Mouse (Mus musculus) neutrophil, adult 5-6 weeks (primary cell): ENCODE data around the gene Haus2. TPM values are rescaled to one million over a fixed set of nuclear protein-coding genes. Genes with fewer than 3 reads are reported as not detected.
"Not testable (repeated sequence)": the region's sequence is repeated elsewhere in the genome, so short reads cannot be mapped to it uniquely, and the experiment has no call there.

Source experiments
- ATAC-seq: fragments of 151-379, 151-347 bp; 2 replicates; pipeline ENCODE4 v1.8.0; 2017; ENCODE audit warnings: mild to moderate bottlenecking, moderate TSS enrichment; ENCODE audit not compliant: insufficient number of reproducible peaks, poor library complexity, low FRiP score, severe bottlenecking; ENCODE audit errors: extremely low read depth
- total RNA-seq: library from RNA; stranded (forward); fragments of 200-1000 nt; gene quantifications from 2 replicates; pipeline ENCODE4 v1.2.3, GENCODE M21; 2017

The Haus2 gene
- 6.3 and 7.4 TPM in 2 replicates for total RNA-seq

GRCm38 (mm10) chr2:120608830-120609723 is at the start of gene Haus2, which contains the start of gene Lrrc57:
Gene Haus2 (plus strand): TSS chr2:120609383.
Gene Lrrc57 (minus strand): TSS chr2:120609520.
- peak; percentile 90 for ATAC-seq

- ATAC-seq, result no peak
Observed at GRCm38 (mm10) chr2:120561524-120561923, 47.7 kb upstream of the Haus2 start.

DNA sequence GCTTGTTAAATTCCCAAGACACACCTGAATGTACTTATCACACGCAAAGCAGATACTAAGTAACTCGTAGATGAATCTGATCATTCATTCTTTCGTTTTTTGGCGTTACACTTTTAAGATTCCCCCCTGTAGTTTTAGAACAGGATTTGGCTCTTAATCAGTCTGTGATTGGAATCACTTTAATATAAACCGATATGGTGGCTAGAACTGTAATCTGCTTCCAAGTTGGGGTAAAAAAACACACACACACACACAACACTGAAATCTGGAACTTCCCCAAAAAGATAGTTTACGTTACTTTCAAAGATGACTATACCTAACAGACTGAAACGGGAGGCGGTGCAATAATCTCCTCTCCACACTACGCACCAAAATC is 46.3 kb upstream of the Haus2 start:
- 0 out of 2 replicates have a peak, but pooled peaks have one; percentile 28 for ATAC-seq

- peak; percentile 81 for ATAC-seq
Observed at GRCm38 (mm10) chr2:120563235-120563990, 45.8 kb upstream of the Haus2 start, which contains the start of gene Zfp106. Gene Zfp106 (minus strand): TSS chr2:120563843.

GRCm38 (mm10) chr2:120564548-120565188 is 44.5 kb upstream of the Haus2 start:
- not testable (repeated sequence) for ATAC-seq

- no peak for ATAC-seq
Observed at GRCm38 (mm10) chr2:120565363-120565762, 43.8 kb upstream of the Haus2 start.

DNA sequence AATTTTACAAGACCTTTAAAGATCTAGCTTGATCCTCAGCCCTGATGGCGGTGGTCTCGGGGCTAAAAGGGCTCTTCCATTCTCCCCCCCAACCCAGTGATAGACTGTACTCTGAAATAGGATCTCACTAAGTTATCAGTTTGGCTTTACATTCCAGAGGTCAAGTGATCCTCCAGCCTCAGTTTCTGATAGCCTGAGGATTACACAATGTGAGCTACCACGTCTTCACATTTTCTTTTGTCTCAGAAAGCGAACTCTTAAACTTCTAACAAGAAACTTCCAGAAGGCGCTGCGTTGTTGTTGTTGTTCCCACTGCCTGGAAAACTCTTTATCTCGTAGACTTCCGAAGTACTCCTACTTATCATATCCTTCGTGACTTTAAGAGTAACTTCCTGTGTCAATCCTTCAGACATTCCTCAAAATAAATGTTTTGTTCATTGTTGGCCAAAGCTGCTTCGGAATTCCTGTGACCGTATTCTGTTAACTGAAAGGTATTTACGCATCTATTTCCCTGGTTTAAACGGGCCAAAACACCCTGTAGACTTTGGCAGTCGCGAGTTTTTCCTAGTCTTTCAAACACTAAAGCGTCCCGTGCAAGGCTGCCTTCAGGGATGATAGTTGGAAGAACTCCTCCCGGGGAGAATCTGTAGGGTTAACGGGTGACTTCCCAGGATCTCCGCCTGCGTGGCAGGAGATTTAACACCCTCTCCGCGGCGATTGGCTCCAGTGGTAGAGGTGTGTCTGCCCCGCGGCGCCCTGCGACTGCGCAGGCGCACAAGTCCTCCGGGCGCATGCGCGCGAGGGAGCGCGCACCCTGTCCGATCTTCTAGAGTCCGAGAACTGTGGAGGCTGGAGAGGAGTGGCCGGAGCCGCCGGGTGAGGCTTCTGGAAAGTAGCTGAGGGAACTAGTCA is 42.0 kb upstream of the Haus2 start, which contains the start of gene Snap23:
TSS of gene Snap23 (plus strand) at position 786 of the 912 bp plus-strand sequence.
- peak; percentile 61 for ATAC-seq

DNA sequence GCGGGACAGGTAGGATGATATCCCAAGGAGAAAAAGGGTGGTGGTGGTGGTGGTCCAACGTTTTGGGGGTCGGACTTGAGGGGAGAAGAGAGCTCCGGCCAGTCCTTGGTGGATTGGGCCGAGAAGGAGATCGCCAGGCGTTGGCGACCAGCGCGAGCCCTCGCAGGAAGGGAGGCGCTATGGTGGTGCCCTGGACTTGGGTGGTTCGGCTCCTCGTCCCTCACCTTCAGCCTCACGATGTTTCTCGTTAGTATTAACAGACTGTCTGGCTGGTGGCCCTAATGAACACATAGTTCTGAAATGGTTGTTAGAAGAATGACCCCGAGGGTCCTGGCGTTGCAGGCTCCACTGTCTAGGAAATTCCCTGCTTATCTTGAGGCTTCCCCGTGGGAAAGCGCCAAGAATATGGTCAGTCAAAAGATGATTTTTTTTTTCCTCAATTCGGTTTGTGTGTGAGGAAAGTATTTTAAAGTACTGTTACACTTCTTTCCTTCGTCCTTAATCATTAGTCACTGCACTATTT is 41.3 kb upstream of the Haus2 start:
- ATAC-seq, result peak; percentile 15; the same call in 1 of the 2 replicates

DNA sequence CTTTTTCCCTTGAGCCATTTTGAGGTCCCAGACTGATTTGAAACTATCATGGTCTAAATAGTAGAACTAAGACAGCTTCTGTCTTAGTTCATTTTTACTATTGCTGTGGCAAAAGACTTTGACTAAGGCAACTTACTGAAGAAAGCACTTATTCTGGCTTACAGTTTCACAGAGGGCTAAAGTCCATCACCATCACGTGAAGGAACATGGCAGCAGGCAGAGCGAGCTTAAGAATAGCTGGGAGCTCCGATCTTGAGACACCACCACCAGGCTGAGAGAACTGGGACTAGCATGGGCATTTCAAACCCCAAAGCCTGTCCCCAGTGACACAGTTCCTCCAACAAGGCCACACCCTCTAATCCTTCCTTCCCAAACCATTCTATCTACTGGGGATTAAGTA is 38.1 kb upstream of the Haus2 start:
- no peak for ATAC-seq

- ATAC-seq, result not testable (repeated sequence)
Observed at GRCm38 (mm10) chr2:120572161-120572560, 37.0 kb upstream of the Haus2 start.

DNA sequence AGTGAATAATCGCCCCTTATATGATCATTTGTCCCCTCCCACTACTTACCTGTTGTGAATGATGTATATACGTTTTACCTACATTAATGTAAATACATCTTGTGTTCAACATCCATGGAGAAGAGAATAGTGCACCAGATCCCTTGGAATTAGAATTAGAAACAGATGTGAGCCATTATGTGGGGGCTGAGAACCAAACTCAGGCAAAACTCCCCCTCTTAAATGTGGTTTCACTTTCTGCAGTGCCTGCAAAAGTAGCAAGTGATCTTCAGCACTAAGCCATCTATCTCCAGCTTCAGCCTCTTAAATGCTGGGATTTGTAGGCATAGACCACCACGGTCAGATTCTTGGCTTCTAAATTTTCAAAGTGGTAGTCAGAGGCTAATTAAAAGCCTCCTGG is 34.1 kb upstream of the Haus2 start:
- no peak for ATAC-seq

DNA sequence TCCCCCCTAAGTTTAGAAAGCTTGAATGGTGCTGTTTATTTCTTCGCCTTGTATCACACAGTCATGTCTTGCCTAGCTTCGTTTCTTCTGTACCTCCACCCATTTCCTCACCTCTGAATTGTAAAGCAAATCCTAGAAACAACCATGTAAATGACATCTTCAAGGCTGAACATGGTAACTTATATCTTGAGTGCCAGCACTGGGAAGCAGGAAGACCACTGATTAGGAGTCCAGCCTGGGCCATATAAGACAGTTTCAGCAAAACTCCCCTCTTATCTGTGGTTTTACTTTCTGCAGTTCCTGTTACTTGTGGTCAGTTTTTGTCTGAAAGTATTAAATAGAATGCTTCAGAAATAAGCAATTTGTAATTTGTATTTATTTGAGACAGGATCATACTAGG is 33.2 kb upstream of the Haus2 start:
- no peak for ATAC-seq

DNA sequence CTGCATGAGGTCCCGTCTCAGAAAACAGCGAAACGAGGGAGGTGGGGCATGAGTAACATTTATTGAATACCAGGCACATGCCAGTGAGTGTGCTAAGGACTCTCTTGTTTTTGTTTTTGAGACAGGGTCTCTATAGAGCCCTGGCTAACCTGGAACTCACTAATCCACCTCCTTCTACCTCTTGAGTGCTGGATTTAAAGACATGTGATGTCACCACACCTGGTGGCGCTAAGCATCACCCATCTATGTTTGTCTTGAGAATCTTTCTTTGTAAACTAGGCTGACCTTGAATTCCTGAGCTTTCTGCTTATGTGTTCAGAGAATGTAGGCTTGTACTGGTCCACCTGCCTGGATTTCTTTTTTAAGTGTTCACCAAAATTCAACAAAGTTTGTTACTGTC is 31.4 kb upstream of the Haus2 start:
- no peak for ATAC-seq

DNA sequence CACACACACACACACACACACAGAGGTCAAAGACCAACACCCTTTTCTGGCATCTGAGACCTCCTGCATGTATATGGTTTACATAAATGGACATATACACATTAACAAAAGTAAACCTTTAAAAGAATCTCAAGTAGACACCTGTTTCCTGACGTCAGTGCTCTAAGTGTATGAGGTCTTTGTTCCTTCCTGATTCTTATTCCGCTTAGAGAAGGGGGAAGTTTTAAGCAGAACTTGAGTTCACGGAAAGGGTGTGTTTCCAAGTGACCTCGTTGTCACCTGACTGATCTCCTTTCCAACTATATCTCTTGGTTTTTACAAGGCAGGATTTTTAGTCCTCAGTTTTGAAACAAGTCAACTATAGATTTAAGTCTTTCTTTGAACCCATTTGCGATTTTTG is 30.9 kb upstream of the Haus2 start:
- peak; percentile 96 for ATAC-seq

DNA sequence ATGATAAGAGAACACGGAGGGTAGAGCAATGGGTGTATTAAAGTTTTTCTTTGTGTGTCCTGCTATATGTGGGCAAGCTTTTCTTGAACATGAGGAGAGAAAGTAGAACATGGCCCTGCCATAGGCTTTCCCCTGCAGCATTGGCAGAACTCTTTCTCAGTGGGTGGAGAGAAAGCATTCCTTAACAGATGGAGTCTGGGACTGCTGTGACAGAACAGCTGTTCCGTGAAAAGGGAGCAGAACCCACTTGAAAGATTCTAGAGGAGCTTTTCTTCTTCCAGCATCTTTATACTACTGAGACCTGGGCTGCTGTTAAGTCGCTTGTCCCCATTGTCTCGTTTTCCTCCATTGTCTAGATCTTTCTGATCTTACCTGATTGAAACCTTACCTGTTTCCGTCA is 19.4 kb upstream of the Haus2 start:
- no peak for ATAC-seq

- ATAC-seq, result no peak
Observed at GRCm38 (mm10) chr2:120592227-120592626, 17.0 kb upstream of the Haus2 start.

DNA sequence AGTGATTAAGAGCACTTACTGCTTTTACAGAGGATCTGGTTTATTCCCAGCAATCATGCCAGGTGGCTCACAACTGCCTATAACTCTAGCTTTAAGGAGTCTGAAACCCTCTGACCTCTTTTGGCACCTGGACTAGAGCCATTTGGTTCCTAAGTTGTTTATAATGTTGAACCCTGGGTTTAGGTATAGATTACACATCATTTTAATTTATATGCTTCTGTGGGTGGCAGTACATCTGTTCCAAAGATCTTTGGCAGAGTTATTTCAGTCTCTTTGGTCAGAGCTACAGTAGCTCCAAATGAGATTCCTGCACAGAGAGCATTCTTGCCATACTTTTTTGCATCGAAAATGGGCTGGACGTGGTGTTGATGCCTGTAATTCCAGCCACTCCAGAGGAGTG is 11.4 kb upstream of the Haus2 start:
- ATAC-seq, result no peak

DNA sequence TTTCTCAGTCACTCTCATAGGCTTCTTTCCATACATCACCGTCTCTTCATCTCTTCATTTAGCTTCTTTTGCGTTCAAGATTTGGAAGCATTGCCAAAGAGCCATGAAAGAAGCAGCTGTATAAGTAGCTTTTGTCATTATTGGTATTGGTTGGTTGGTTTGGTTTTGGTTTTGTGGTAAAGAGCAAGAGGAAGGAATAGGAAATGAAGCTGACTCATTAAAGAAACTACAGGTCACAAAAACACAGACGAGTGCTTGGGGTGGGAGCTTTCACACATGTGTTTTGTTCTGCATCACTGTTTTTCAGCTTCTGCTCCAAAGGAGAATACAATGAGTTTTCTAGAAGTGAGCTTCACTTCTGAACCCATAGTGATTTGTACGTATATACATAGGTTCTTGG is 9.7 kb upstream of the Haus2 start:
- ATAC-seq, result no peak
